Mouse (Mus musculus): ENCODE measurements at regions not wholly inside any gene's neighbourhood (a gene's known extent, or its start where the extent isn't known, plus 50 kb on each side); places are given as distances from the start of the nearest gene placed in this dataset.

DNA sequence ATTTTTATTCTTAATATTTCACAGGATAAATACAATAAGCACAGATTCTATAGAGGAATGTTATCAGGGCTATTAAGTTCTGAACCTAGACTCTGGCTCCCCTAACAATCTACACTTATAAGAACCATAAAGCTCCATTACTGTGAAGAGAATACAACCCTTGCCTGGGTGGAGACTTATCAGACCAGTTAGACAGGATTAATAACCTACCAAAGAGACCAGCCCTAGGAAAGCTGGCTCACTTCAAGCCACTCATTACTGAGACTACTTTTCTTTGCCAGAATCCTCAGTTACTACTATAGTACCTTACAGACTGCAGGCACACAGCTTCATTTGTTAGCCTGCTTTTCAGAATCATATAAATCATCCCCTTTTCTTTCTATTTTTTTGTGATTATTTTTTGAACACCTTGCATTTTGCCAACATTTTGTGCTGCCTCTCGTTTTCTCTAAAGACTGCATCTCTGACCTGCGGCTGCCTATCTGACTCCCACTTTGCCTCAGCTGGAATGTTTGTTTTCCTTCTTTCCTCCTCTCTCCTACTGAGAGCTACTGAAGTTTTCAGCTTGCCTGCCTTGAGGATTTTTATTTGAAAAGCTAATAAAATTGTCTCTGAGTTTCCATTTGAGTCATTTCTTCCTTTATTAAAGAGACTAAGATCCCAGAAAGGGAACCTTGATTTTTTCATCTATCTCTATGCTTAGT lies 951.5 kb downstream of the Zpld1 start:
- TF ChIP-seq USF1 (IDR thresholded peaks at IDR 0.05; ENCODE audit: low read depth, low read length) (no peak), CTCF (IDR thresholded peaks at IDR 0.05 in 2 of 3, conservative IDR thresholded peaks at IDR 0.05 in 1 of 3; ENCODE audit: control insufficient read depth in 1 of 3, insufficient read depth in 1 of 3, low read depth in 2 of 3, low read length in 3 of 3, poor library complexity in 1 of 3, severe bottlenecking in 1 of 3) (no peak), RAD21 (IDR thresholded peaks at IDR 0.05; ENCODE audit: low read depth, low read length) (no peak), ZC3H11A (IDR thresholded peaks at IDR 0.05; ENCODE audit: low read depth, low read length) (no peak)
